Mouse (Mus musculus) bone marrow macrophage, adult 2 months (primary cell): ENCODE measurements around the gene Gm10666. TPM values are rescaled to one million over a fixed set of nuclear protein-coding genes. Genes with fewer than 3 reads are reported as not detected.
"Not testable (repeated sequence)": the region's sequence is repeated elsewhere in the genome, so short reads cannot be mapped to it uniquely, and the experiment has no call there.

Experiments used
- H3K27ac ChIP-seq: 2 replicates; pipeline ENCODE4 v1.5.1; 2012; ENCODE audit warnings: low read depth, low read length; ENCODE audit not compliant: insufficient read depth
- H3K4me1 ChIP-seq: 2 replicates; pipeline ENCODE4 v1.6.1; 2012; ENCODE audit warnings: low read length; ENCODE audit not compliant: control insufficient read depth, insufficient read depth
- H3K4me3 ChIP-seq: 2 replicates; pipeline ENCODE4 v1.5.1; 2012; ENCODE audit warnings: mild to moderate bottlenecking, low read length, moderate library complexity; ENCODE audit not compliant: insufficient read depth
- polyA plus RNA-seq: library from polyadenylated mRNA; stranded (reverse); fragments of >200 nt; gene quantifications from 2 replicates; pipeline ENCODE4 v1.2.4, GENCODE M21; 2012; ENCODE audit not compliant: missing spikeins, insufficient read depth, insufficient read length

The Gm10666 gene
- polyA plus RNA-seq, result not detected in 2 replicates

- not testable (repeated sequence) for H3K4me3 ChIP-seq, H3K27ac ChIP-seq, H3K4me1 ChIP-seq
These were observed at the start of gene Gm10666 for GRCm38 (mm10) chr7:22134641-22135040. Gm10666 (minus strand) TSS chr7:22134741.

GRCm38 (mm10) chr7:22163935-22164334 lies 29.4 kb upstream of the Gm10666 start, which contains the start of gene Vmn1r142:
Vmn1r142 (minus strand) TSS chr7:22164035.
- not testable (repeated sequence) for H3K27ac ChIP-seq, H3K4me3 ChIP-seq, H3K4me1 ChIP-seq

GRCm38 (mm10) chr7:22118145-22118544 lies 16.4 kb downstream of the Gm10666 start, which contains the start of gene Gm16451:
Gm16451 (minus strand) TSS chr7:22118245.
- not testable (repeated sequence) for H3K27ac ChIP-seq, H3K4me1 ChIP-seq, H3K4me3 ChIP-seq

Other genes starting within 250 kb of the Gm10666 start
- not detected in 2 replicates for gene Gm5891, start 213.4 kb downstream of the Gm10666 start, polyA plus RNA-seq
- not detected in 2 replicates for gene Vmn1r137, start 140.2 kb downstream of the Gm10666 start, polyA plus RNA-seq
- gene Vmn1r138, start 105.8 kb downstream of the Gm10666 start, polyA plus RNA-seq, result not detected in 2 replicates
- not detected in 2 replicates for gene Gm6176, start 78.4 kb downstream of the Gm10666 start, polyA plus RNA-seq
- not detected in 2 replicates for gene Vmn1r139, start 65.7 kb downstream of the Gm10666 start, polyA plus RNA-seq
- not detected in 2 replicates for gene Gm16451, start 16.5 kb downstream of the Gm10666 start, polyA plus RNA-seq
- not detected in 2 replicates for gene Vmn1r142, start 29.3 kb upstream of the Gm10666 start, polyA plus RNA-seq
- gene Vmn1r143, start 54.6 kb upstream of the Gm10666 start, polyA plus RNA-seq, result not detected in 2 replicates
- gene Gm8653, start 66.5 kb upstream of the Gm10666 start, polyA plus RNA-seq, result not detected in 2 replicates
- not detected in 2 replicates for gene Gm8453, start 94.7 kb upstream of the Gm10666 start, polyA plus RNA-seq
- not detected in 2 replicates for gene Gm4187, start 195.0 kb upstream of the Gm10666 start, polyA plus RNA-seq
- gene Gm8660, start 236.3 kb upstream of the Gm10666 start, polyA plus RNA-seq, result not detected in 2 replicates